Mouse (Mus musculus) forebrain, embryonic 11.5 days (tissue): ENCODE measurements around the gene Pex11a. TPM values are rescaled to one million over a fixed set of nuclear protein-coding genes. Genes with fewer than 3 reads are reported as not detected.

Experiments
- ATAC-seq: fragments of 200-750 bp; cut with Nextera tagmentation; replicated peaks from 2 replicates; pipeline ENCODE4 v1.8.0; 2017; ENCODE audit warnings: moderate TSS enrichment; ENCODE audit not compliant: low FRiP score
- DNase-seq: peaks from one replicate; pipeline ENCODE4 v3.0.0-alpha.2; 2017; ENCODE audit warnings: low spot score
- H3K27ac ChIP-seq: fragments of 300-500 bp; sonication (generic); 2 replicates; pipeline ENCODE4 v1.5.1; 2014; ENCODE audit warnings: low read depth, low read length
- H3K27me3 ChIP-seq: fragments of 300-500 bp; sonication (generic); 2 replicates; pipeline ENCODE4 v1.6.1; 2014; ENCODE audit warnings: mild to moderate bottlenecking, low read length, mixed read lengths; ENCODE audit not compliant: control insufficient read depth, insufficient read depth
- H3K36me3 ChIP-seq: fragments of 300-500 bp; sonication (generic); 2 replicates; pipeline ENCODE4 v1.6.1; 2014; ENCODE audit warnings: mild to moderate bottlenecking, low read length, moderate library complexity, mixed read lengths; ENCODE audit not compliant: control insufficient read depth, insufficient read depth
- H3K4me1 ChIP-seq: fragments of 300-500 bp; sonication (generic); replicated peaks from 2 replicates; pipeline ENCODE4 v1.6.1; 2014; ENCODE audit warnings: low read length, mixed read lengths; ENCODE audit not compliant: control insufficient read depth, insufficient read depth
- H3K4me2 ChIP-seq: fragments of 300-500 bp; sonication (generic); 2 replicates; pipeline ENCODE4 v1.6.1; 2014; ENCODE audit warnings: low read depth, mild to moderate bottlenecking, low read length, moderate library complexity, mixed read lengths; ENCODE audit not compliant: severe bottlenecking
- H3K4me3 ChIP-seq: fragments of 300-500 bp; sonication (generic); 2 replicates; pipeline ENCODE4 v1.5.1; 2014; ENCODE audit warnings: low read depth, low read length
- H3K9ac ChIP-seq: fragments of 300-500 bp; sonication (generic); 2 replicates; pipeline ENCODE4 v1.6.1; 2014; ENCODE audit warnings: low read length
- H3K9me3 ChIP-seq: fragments of 300-500 bp; sonication (generic); 2 replicates; pipeline ENCODE4 v1.6.1; 2016; ENCODE audit warnings: low read length, mixed read lengths; ENCODE audit not compliant: control insufficient read depth
- WGBS: fragments of 180-500 bp; shearing (Covaris S2); extraction: QIAGEN DNeasy Blood & Tissue Kit; methylation state at CpG from one replicate; pipeline ENCODE4 v1.1.7; 2014; 5-methylcytosine and 5-hydroxymethylcytosine counted together
- polyA plus RNA-seq: library from polyadenylated mRNA; unstranded; fragments of >200 nt; fragmentation: Nextera tagmentation; extraction: Ambion mirVana; gene quantifications from 2 replicates; pipeline ENCODE4 v1.2.1, GENCODE M21; 2014

Gene Pex11a
- polyA plus RNA-seq, 1 experiment from 2014 or later: 8.7 TPM

DNA sequence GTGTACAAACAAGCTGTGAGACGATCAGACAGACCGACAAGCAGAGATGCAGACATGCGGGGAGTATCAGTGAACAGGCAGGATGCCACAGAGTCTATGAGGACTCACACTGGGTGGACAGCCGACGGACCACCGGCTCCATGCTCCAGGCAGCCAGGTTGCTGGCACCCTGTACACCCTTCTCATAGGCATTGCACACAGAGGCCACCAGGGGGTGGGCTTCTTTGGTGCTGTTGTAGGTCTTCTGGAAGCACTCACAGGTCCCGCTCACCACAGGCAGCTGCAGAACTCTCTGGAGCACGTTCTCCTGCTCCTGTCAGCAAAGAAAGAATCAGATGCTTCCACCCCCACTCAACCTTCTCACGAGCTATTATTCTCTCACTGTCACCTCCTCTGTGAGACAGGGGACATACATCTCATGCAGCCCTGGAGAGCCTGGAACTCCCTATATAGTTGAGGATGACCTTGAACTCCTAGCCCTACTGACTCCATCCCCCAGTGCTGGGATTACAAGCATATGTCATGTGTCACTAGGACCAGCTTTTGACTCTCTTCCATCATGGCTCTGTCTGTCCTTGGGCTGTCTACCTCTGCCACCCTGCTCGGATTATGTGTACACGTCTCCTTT, 13.1 kb downstream of the Pex11a start:
- Histone ChIP-seq H3K4me1 (no peaks in the 10 kb centered on the region), H3K9ac (no peak overlapping the region), H3K9me3 (no peaks in the 10 kb centered on the region), H3K27me3 (no peaks in the 10 kb centered on the region), H3K27ac (no peak overlapping the region), H3K4me2 (no peak overlapping the region), H3K4me3 (no peak overlapping the region), H3K36me3 (no peaks in the 10 kb centered on the region)
- DNase-seq (peak; percentile 61), ATAC-seq (no peak; the same call in 1 of the 2 replicates)
- 67% methylated on average over 11 of the region's 11 CpGs for WGBS

DNA sequence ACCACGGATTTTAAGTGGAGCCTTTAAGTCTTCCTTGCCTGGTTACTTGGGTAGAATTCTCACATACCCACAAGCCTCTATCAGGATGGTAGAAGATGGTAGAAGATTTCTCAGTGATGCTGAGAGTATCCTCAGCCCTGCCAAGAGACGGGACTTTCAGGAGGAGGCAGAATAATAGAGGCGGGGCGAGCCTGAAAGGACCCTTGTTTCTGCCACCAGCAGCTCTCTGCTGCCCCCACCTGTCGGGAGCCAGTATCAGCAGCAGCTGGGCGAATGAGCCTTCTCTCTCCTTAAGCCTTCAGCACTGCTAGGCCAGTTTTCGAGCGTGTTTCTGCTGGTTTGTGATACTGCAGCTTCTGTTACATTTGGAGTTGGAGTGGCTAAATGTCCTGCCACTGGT, 13.8 kb downstream of the Pex11a start:
- 0 out of 2 replicates have a peak overlapping the region, but pooled peaks have one; percentile 4 for H3K9ac ChIP-seq
- no peak overlapping the region for H3K27ac ChIP-seq
- ATAC-seq (peak; percentile 71), DNase-seq (peak; percentile 90)
- H3K9me3 ChIP-seq: no peaks in the 10 kb centered on the region
- H3K4me2 ChIP-seq: no peak overlapping the region
- H3K4me1 ChIP-seq: no peaks in the 10 kb centered on the region
- H3K4me3 ChIP-seq: no peak overlapping the region
- H3K36me3 ChIP-seq: no peaks in the 10 kb centered on the region
- no peaks in the 10 kb centered on the region for H3K27me3 ChIP-seq
- WGBS: 9% methylated on average over 8 of the region's 8 CpGs

DNA sequence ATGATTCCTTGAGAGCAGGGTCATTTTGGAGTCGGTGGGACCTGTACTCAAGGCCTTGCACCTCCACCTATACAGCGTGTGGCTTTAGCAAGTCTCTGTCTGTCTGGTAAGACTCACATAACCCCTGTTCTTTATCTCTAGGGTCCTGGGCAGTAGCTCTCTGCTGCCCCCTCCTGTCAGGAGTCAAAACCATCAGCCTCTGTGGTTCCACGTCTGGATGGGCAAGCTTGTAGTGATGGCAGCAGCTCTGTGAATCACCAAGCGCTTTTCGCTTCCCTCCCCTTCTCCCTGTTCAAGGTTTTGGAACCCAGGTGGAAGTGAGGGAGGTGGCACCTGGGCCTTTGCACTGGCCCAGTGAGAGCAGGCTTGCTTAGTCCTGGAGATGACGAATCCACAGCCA, 14.7 kb downstream of the Pex11a start:
- H3K9me3 ChIP-seq: no peaks in the 10 kb centered on the region
- H3K4me1 ChIP-seq: no peaks in the 10 kb centered on the region
- H3K27ac ChIP-seq: no peak overlapping the region
- H3K36me3 ChIP-seq: no peaks in the 10 kb centered on the region
- DNase-seq: peak; percentile 83
- no peak overlapping the region for H3K4me2 ChIP-seq
- H3K27me3 ChIP-seq: peaks cover under 1% of the 10 kb centered on the region; the same call in 1 of the 2 replicates
- H3K4me3 ChIP-seq: no peak overlapping the region
- no peak overlapping the region for H3K9ac ChIP-seq
- 27% methylated on average over 6 of the region's 6 CpGs for WGBS
- peak; percentile 22; the same call in 1 of the 2 replicates for ATAC-seq

DNA sequence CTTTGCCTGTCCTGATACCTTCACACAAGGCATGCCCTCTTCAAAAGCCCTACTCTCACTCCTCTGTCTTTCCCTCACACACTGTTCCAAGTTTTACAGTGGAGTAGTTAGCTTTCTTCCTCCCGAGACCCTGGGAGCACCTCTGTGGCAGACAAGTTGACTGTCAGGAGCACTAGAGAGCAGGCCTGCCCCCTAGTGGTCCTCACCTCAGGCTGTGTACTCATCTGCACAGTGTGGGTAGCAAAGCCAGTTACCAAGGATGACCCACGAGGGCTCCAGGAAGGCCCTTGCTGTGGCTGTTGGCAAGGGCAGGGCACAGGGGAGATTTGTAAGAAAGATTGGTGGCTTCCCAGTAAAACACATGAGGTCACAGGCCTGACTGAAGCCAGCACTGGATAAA, 15.8 kb downstream of the Pex11a start:
- peaks cover 9% of the 10 kb centered on the region for H3K27me3 ChIP-seq
- H3K9me3 ChIP-seq: no peaks in the 10 kb centered on the region
- no peaks in the 10 kb centered on the region for H3K4me1 ChIP-seq
- peak; percentile 83 for DNase-seq
- no peak overlapping the region for H3K4me3 ChIP-seq
- no peaks in the 10 kb centered on the region for H3K36me3 ChIP-seq
- H3K9ac ChIP-seq: no peak overlapping the region
- no peak overlapping the region for H3K4me2 ChIP-seq
- no peak overlapping the region for H3K27ac ChIP-seq
- WGBS: 27% methylated on average over 2 of the region's 2 CpGs
- ATAC-seq: no peak

DNA sequence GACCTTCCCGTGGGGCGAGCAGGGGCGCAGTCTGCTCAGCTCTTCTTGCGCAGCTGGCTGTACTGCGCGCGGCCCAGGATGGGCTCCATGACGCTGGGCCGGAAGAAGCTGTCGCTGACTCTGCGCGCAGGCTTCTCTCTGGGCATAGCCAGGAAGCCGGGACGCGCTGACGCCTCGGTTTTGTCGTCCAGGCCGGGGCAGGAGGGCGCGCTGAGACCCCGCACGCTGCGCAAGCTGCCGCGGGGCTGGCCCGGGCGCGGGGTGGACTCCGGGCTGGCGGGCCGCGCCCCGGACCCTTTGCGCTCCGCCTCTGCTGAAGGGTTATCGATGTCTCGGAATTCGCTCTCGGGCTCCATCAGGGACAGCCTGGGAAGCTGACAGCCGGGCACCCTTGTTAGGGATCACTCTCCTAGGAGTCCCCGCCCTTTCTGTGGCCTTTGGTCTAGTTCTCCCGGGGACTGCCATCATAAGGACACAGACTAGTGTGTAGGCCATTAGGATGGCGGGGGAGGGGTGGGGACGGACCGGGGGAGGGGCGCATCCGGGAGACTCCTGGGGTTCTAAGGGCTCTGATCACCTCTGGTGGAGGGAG, 21.4 kb downstream of the Pex11a start:
- Histone ChIP-seq H3K9me3 (no peaks in the 10 kb centered on the region), H3K36me3 (no peaks in the 10 kb centered on the region), H3K9ac (peak overlapping the region; percentile 68), H3K4me1 (peaks cover 3% of the 10 kb centered on the region; the same call in 1 of the 2 replicates), H3K27ac (no peak overlapping the region), H3K4me3 (peak overlapping the region; percentile 54), H3K27me3 (peaks cover 20% of the 10 kb centered on the region), H3K4me2 (peak overlapping the region; percentile 82)
- ATAC-seq (peak; percentile 53; the same call in 1 of the 2 replicates), DNase-seq (peak; percentile 73)
- WGBS: under 1% methylated on average over 48 of the region's 48 CpGs

DNA sequence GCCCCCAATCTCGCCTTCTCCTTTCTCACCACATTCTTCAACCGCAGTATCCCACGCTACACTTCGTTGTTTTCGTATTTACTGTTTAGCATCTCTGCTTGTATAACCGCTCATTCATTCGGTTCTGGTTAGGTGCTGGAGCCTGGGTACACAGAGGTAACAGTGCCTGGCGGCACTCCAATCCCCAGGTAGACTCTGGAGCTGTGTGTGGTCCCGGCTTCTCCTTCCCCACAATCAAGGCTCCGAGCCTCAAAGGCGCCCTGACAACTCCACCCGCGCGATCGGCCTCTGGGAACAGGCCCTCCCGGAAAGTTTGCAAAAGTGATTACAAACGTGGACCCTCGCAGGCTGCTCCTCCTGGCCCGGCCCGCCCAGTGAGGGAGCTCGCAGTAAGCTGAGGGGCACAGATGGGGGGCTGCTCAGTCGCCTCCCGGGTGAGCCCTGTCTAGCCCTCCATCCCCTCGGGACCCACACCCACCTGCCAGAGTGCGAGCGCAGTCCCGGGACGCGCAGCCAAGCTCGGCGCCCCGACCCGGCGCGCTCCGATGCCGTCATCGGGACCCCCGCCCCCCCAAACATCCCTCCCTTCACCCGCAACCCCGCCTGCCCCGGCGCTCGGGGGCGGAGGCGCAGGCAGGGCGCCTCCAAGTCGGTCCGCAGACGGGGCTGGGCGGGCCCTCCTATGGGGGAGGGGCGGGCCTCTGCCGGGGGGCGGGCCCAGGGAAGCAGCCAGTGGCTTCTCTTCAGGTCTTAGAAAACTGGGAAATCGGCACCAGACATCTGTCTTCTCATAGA, 27.5 kb downstream of the Pex11a start, which contains the start of gene Kif7:
Gene Kif7 (minus strand): TSS at position 534 of the 795 bp plus-strand sequence.
- H3K4me1 ChIP-seq: peaks cover 11% of the 10 kb centered on the region; the same call in 1 of the 2 replicates
- peaks cover 6% of the 10 kb centered on the region; the same call in 1 of the 2 replicates for H3K27me3 ChIP-seq
- no peak within 1 kb of the TSS for H3K27ac ChIP-seq
- H3K4me2 ChIP-seq: peak within 1 kb of the TSS; percentile 85
- no peaks in the 10 kb centered on the region for H3K9me3 ChIP-seq
- WGBS: under 1% methylated on average over 54 of the region's 55 CpGs
- DNase-seq (peak; percentile 96), ATAC-seq (peak; percentile 92)
- H3K9ac ChIP-seq: peak within 1 kb of the TSS; percentile 76
- H3K4me3 ChIP-seq: peak within 1 kb of the TSS; percentile 68
- H3K36me3 ChIP-seq: no peaks in the 10 kb centered on the region

DNA sequence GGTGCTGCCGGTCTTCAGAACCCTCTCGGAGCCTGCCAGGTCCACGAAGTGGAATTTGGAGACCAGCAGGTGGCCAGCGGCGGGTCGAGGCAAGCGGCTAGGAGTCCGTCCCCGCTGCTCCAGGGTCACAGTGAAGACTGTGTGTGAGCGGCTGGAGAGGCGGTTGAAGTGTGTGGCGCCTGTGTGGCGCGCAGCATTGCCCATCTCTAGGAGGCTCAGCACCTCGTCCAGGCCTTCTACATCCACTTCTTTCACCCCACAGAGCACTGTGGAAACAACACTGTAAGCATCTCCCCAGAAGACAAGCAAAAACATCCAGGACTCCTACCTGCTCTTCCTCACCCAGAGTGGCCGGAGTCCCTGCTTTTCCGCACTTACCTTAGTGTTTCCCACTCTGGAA, 32.1 kb downstream of the Pex11a start:
- no peaks in the 10 kb centered on the region for H3K9me3 ChIP-seq
- H3K36me3 ChIP-seq: no peaks in the 10 kb centered on the region; the same call in 1 of the 2 replicates
- H3K4me1 ChIP-seq: peaks cover 11% of the 10 kb centered on the region; the same call in 1 of the 2 replicates
- no peak overlapping the region for H3K27ac ChIP-seq
- DNase-seq: no peak
- H3K4me3 ChIP-seq: peak overlapping the region; percentile 32
- no peak for ATAC-seq
- H3K4me2 ChIP-seq: peak overlapping the region; percentile 68
- WGBS: 24% methylated on average over 17 of the region's 17 CpGs
- H3K9ac ChIP-seq: peak overlapping the region; percentile 45; the same call in 1 of the 2 replicates
- H3K27me3 ChIP-seq: peaks cover 6% of the 10 kb centered on the region; the same call in 1 of the 2 replicates

DNA sequence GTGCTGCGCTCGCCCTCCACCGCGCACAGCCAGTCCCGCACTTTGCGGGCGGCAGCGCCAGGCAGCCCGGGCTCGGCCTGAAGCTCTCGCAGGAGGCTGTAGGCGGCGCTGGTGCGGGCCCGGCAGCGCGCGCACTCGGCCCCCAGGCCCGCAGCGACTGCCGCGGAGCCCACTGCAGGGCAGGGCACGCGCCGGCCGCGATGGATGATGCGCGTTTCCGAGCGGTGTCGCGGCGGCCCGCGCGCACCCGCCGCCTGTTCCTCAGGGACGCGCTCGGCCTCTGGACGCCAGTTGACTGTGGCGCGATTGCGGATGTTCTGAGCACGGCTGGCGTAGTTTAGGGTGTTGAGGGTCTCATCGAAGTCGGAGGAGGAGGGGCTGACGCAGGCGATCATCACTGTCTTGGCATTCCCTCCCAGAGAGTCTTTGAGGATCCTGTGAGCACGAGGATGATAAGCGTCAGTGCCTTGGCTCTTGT, 32.8 kb downstream of the Pex11a start:
- peak overlapping the region; percentile 68 for H3K4me2 ChIP-seq
- H3K9me3 ChIP-seq: no peaks in the 10 kb centered on the region
- WGBS: under 1% methylated on average over 55 of the region's 55 CpGs
- peak overlapping the region; percentile 32 for H3K4me3 ChIP-seq
- H3K27me3 ChIP-seq: peaks cover 6% of the 10 kb centered on the region; the same call in 1 of the 2 replicates
- peaks cover 11% of the 10 kb centered on the region; the same call in 1 of the 2 replicates for H3K4me1 ChIP-seq
- DNase-seq: peak; percentile 90
- H3K9ac ChIP-seq: peak overlapping the region; percentile 53
- no peak overlapping the region for H3K27ac ChIP-seq
- no peaks in the 10 kb centered on the region; the same call in 1 of the 2 replicates for H3K36me3 ChIP-seq
- ATAC-seq: peak; percentile 84
